Mouse (Mus musculus) adipocyte (in vitro differentiated cells): ENCODE measurements around the gene Kirrel3.

Experiments
- DNase-seq: peaks from one replicate; pipeline ENCODE4 v3.0.0-alpha.2; 2016; ENCODE audit warnings: low spot score

Gene Kirrel3

GRCm38 (mm10) chr9:34987422-34988148 is 501.9 kb downstream of the Kirrel3 start:
- DNase-seq, result no peak

DNA sequence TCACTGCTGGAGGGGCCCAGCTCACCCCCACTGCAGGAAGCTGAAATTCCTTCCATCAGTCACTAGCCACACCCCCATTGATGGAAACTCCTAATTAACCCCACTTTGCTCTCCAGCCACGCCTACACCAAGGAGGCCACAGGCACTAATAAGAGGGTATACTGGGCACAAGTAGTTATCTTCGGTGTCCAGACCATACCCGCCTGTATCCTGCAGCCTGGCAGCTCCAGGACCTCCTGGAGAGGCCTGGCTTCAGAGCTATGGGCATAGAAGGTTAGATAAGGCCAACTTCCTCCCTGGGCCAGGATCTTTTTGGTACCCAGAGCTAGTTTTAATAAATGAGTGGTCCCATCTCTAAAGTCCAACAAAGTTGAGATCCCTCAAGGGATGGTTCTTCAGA is 503.0 kb downstream of the Kirrel3 start:
- no peak for DNase-seq

DNA sequence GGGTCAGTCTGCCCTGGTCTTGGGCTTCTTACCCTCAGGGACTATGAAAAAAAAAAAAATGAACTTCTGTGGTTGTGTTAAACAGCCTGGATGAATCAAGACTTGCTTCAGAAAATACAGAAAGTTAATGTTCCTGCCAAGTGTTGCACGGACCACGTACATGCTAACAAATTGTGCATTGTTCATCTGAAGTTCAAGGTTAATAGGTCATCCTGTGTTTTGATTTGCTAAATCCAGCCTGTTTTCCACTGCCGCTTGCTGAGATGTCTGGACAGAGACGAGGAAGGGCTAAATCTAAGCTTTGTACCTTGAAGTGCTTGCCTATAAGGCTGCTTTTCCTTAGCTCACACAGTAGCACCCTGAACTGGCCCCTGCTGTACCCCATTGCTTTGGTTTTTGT is 506.5 kb downstream of the Kirrel3 start:
- DNase-seq, result peak; percentile 21

GRCm38 (mm10) chr9:34993467-34994211 is 507.9 kb downstream of the Kirrel3 start:
- peak; percentile 96 for DNase-seq

GRCm38 (mm10) chr9:34995078-34995477 is 509.4 kb downstream of the Kirrel3 start:
- DNase-seq, result no peak

GRCm38 (mm10) chr9:34995660-34996378 is 510.1 kb downstream of the Kirrel3 start:
- no peak for DNase-seq

DNA sequence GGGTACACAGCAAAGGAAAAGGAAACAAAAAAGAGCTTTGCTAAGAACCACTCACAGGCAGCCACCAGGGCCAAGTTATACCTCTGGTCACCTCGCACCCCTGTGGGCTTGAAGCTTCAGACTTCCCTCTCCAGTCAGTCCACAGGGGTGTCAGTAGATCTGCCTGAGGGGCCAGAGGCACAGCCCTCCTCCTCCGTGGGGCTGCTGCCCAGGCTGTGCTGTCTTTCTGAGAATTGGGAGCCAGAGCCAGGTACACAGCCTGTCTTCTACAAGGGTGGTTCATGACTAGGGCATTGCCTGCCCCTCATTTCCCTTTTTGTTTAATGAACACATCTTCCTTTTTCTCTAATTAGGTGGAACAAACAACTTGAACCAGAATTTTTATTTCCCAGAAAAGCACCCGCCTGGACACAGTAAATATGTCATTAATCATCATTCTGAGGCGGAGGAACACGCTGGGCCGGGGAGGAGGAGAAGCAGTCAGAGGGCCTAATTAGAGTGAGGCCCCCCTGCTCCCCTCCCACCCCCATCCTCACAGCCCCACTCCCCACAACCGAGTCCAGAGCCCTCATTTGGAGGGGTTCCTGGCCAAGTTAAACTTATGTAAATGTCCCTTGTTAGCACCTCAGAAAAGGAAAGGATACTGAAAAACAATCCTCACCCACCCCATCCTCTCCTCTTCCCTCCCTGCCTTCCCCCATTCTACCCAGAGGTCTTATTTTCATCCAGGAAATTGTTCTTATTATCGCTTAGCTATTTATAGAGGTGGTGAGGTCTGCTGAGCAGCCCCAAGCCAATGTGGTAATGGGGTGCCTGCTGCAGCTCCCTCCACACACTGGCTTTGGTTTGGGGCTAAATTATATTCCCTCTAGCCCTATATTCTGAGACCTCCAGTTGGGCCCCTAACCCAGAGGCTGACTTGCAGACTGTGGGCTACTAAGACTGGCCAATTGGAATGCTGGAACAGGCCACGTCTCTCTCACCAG is 512.5 kb downstream of the Kirrel3 start:
- no peak for DNase-seq

GRCm38 (mm10) chr9:35004113-35004512 is 518.4 kb downstream of the Kirrel3 start:
- no peak for DNase-seq

DNA sequence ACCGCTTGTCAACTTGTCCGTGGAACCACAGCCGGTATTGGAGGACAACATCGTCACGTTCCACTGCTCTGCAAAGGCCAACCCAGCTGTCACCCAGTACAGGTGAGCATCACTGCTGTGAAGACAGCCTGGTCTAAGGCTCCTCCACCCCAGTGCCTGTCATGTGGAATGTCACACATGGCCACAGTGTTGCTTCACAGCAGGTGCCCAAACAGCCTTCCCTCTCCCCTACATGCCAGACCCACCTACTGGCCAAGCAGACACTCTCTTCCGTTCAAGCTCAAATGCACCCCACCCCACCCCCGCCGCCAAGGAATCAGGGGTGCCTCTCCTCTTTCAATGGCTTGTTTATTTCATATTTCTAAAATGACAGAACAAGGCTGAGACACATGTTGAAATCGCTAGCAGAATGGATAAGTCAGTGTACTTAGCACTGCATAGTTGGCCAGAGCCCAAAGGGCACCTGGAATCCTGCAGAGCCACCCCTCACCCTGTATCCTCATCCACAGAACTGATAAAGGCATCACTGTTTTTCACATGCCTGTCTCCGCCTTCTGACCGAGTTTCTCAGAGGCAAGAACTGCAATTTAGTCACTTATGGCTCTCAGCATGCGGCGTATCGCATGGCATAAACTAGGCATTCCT is 522.1 kb downstream of the Kirrel3 start:
- DNase-seq, result no peak

- DNase-seq, result peak; percentile 28
Measured at GRCm38 (mm10) chr9:35016762-35017161, 531.1 kb downstream of the Kirrel3 start.

DNA sequence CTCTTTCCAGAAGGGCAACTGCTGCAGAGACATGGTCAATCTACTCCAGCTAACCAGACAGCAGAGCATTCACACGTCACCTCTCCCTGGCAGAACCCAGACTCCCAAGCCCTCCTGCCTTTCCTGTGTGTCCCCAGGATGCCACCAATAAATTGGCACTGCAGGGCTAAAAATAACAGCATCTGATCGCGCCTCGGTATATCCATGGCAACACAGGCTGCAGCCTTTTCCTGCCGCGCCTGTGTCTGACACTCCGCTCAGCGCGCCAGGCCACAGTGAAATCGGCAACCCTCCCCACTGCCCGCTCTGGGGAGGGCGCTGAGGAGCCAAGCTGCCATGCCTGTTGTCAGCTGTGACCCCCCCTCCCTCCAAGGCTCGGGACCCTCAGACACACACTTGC is 531.9 kb downstream of the Kirrel3 start:
- no peak for DNase-seq

DNA sequence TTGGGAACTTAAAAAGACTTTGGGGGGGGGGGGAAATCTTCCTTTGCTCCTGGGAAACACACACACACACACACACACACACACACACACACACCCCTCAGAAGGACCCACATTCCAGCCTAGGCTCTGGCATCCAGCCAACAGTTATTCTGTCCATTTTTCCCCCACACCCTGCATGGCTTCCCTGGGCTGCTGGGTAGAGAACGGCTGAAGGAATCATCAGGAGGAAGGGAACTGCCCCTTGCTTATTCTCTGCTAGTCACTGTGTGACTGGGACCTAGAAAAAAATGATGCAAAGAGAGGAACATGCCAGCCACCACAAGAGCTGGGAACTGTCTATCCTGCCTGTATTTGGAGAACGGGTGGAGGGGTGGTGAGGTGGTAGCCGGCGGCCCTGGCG is 532.4 kb downstream of the Kirrel3 start:
- no peak for DNase-seq

- DNase-seq, result peak; percentile 81
Measured at GRCm38 (mm10) chr9:35019372-35019771, 533.7 kb downstream of the Kirrel3 start.

- no peak for DNase-seq
Measured at GRCm38 (mm10) chr9:35020015-35020653, 534.4 kb downstream of the Kirrel3 start.

DNA sequence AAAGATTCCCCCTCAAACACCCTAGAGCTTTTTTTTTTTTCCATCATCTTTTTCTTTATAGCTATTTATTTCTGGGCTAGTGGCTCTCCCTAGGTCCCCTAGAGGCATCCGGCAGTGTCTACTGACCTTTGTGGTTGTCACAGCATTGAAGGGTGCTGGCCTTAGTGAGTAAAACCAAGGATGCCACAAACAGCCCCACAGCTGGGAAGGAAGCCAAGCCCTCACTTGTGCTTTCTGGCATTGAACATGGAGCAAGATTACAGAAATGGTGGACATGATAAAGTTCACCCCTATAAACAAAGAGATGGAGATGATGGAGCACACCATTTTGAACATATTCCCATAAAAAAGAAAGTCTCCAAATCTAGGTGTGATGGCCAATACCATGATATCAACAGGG is 536.0 kb downstream of the Kirrel3 start:
- no peak for DNase-seq

GRCm38 (mm10) chr9:35024591-35025496 is 539.1 kb downstream of the Kirrel3 start:
- DNase-seq, result no peak

- DNase-seq, result no peak
Measured at GRCm38 (mm10) chr9:35026311-35026710, 540.6 kb downstream of the Kirrel3 start.

- no peak for DNase-seq
Measured at GRCm38 (mm10) chr9:35026897-35027311, 541.2 kb downstream of the Kirrel3 start.

DNA sequence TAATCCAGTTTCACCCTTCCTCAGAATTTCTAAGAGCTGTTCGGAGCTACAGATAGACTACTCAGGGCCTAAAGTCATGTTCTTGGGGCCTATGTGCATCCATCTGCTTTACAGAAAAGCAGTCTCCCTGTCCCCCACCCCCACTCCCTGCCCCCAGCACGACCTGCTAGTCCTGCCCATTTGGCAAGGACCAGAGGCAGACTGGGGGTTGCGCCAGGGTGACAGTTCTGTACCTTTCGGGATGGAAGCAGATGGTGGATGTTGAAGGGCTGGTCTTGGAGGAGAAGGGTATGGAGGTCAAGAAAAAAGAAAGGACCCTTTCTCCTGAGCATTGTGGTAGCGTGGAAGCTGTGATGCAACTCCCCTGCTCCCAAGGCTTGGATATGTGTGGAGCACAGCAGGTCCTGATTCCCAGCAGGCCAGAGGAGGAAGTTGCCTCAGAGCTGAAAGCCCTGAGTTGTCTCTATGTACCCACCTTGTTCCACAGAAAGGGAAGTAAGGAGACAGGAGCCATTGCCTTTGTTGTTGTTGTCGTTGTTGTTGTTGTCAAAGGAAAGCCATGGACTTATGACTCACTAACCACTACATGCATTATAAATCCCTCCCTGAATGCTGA is 541.8 kb downstream of the Kirrel3 start:
- no peak for DNase-seq
